Mouse (Mus musculus) liver, embryonic 14.5 days (tissue): ENCODE results near the gene Cbln1. TPM values are rescaled to one million over a fixed set of nuclear protein-coding genes. Genes with fewer than 3 reads are reported as not detected.

Source experiments
- ATAC-seq: fragments of 200-750 bp; cut with Nextera tagmentation; 2 replicates; pipeline ENCODE4 v1.8.0; 2017; ENCODE audit warnings: moderate number of reproducible peaks, mild to moderate bottlenecking, moderate library complexity; ENCODE audit not compliant: insufficient read depth
- DNase-seq, 3 experiments: peaks; one replicate each; pipeline ENCODE4 v3.0.0-alpha.2; 2012 to 2013; ENCODE audit warnings: low read depth in 3 of 3, low spot score in 3 of 3
- H3K27ac ChIP-seq: fragments of 300-500 bp; sonication (generic); 2 replicates; pipeline ENCODE4 v1.5.1; 2014; ENCODE audit warnings: moderate library complexity, mild to moderate bottlenecking, control low read depth, inconsistent platforms
- H3K27me3 ChIP-seq: fragments of 300-500 bp; sonication (generic); 2 replicates; pipeline ENCODE4 v1.6.1; 2014; ENCODE audit warnings: mild to moderate bottlenecking, low read length, moderate library complexity; ENCODE audit not compliant: control insufficient read depth, insufficient read depth
- H3K36me3 ChIP-seq: fragments of 300-500 bp; sonication (generic); replicated peaks from 2 replicates; pipeline ENCODE4 v1.6.1; 2014; ENCODE audit warnings: low read depth; ENCODE audit not compliant: control insufficient read depth, insufficient read depth
- H3K4me1 ChIP-seq, 2 experiments: fragments of 200-500 bp in 1 of 2; fragments of 300-500 bp in 1 of 2; sonication (generic) in 1 of 2; replicated peaks; 2 replicates each; pipeline ENCODE4 v1.6.1; 2012 to 2014; ENCODE audit warnings: antibody characterized with exemption in 1 of 2, inconsistent platforms in 1 of 2, low read length in 1 of 2; ENCODE audit not compliant: control insufficient read depth in 2 of 2, insufficient read depth in 2 of 2
- H3K4me2 ChIP-seq: fragments of 300-500 bp; sonication (generic); 2 replicates; pipeline ENCODE4 v1.6.1; 2014; ENCODE audit warnings: low read depth, mild to moderate bottlenecking, control low read depth, moderate library complexity
- H3K4me3 ChIP-seq, 2 experiments: fragments of 200-500 bp in 1 of 2; fragments of 300-500 bp in 1 of 2; sonication (generic) in 1 of 2; 2 replicates each; pipeline ENCODE4 v1.5.1; 2012 to 2014; ENCODE audit warnings: low read depth in 2 of 2, low read length in 2 of 2, mild to moderate bottlenecking in 2 of 2, control low read depth in 1 of 2, inconsistent platforms in 1 of 2, moderate library complexity in 1 of 2; ENCODE audit not compliant: insufficient read depth in 1 of 2
- H3K9ac ChIP-seq: fragments of 300-500 bp; sonication (generic); replicated peaks from 2 replicates; pipeline ENCODE4 v1.6.1; 2014; ENCODE audit warnings: mild to moderate bottlenecking, control low read depth, moderate library complexity
- H3K9me3 ChIP-seq: fragments of 300-500 bp; sonication (generic); 2 replicates; pipeline ENCODE4 v1.6.1; 2016; ENCODE audit warnings: low read length, mixed read lengths; ENCODE audit not compliant: control insufficient read depth
- CTCF ChIP-seq: IDR thresholded peaks from 2 replicates; pipeline ENCODE4 v1.5.1; 2016; ENCODE audit warnings: antibody characterized with exemption, low read depth, control low read depth
- EP300 ChIP-seq: IDR thresholded peaks from 2 replicates; pipeline ENCODE4 v1.6.1; 2016; ENCODE audit warnings: antibody characterized with exemption, low read depth
- WGBS: fragments of 180-500 bp; shearing (Covaris S2); extraction: QIAGEN DNeasy Blood & Tissue Kit; methylation state at CpG from one replicate; pipeline ENCODE4 v1.1.7; 2014; ENCODE audit not compliant: insufficient replicate concordance; 5-methylcytosine and 5-hydroxymethylcytosine counted together
- polyA plus RNA-seq, 2 experiments: library from polyadenylated mRNA; depleted of rRNA in 1 of 2; stranded (reverse) in 1 of 2; unstranded in 1 of 2; fragments of >200 nt; fragmentation: Nextera tagmentation in 1 of 2; extraction: Ambion mirVana in 1 of 2; gene quantifications; 2 replicates each; pipeline versions ENCODE4 v1.2.1 to v1.2.3; 2012 to 2014

The Cbln1 gene
- polyA plus RNA-seq, 2 experiments = 0.02 TPM; not detected in 1

DNA sequence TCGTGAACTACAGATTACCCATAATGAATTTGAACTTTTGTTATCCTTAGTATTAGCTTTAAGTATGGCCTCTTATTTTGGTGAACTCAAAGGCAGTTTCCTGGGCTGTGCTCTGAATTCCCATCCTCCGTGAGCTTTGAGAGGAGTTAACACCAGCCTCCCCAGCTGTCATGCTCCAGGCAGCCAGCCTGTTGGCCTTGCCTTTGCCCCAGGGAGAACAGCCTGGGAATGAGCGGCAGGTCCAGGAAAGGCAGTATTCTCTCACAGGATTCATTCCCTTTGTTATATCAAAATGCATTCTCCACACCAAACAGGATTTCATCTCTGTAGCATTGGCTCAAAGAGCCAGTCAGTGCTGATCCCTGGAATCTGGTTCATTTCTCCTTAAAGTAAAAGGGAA is 3.1 kb upstream of the Cbln1 start:
- DNase-seq (no peak), ATAC-seq (no peak)
- no peak for TF ChIP-seq EP300
- no peak for TF ChIP-seq CTCF
- H3K27ac ChIP-seq = no peak overlapping the region
- 39% methylated on average over 3 of the region's 3 CpGs for WGBS
- H3K9me3 ChIP-seq = no peaks in the 10 kb centered on the region
- H3K36me3 ChIP-seq = no peaks in the 10 kb centered on the region
- no peak overlapping the region for H3K4me3 ChIP-seq
- no peaks in the 10 kb centered on the region for H3K4me1 ChIP-seq
- no peak overlapping the region for H3K9ac ChIP-seq
- peaks cover 50% of the 10 kb centered on the region for H3K27me3 ChIP-seq
- H3K4me2 ChIP-seq = no peak overlapping the region

DNA sequence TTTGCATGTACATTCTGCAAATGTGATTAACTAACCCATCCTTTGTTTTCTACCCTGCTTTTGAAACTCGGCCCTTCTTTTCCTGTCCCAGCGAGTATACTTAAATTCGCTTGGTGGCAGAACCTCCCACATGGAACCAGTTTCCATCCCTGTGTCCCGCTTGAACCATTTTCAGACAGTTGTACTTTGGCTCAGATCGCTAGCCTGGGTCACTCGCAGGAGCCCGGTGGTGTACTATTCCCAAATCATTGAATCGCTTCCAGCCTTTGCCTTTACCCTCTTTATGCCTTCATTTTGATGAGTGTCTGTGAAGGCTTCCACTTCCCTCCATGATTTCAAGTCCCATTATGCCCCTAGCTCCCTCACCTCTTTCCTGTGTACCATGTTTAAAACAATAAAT is 2.0 kb upstream of the Cbln1 start:
- Histone ChIP-seq H3K27ac (no peak overlapping the region), H3K4me1 (no peaks in the 10 kb centered on the region), H3K36me3 (no peaks in the 10 kb centered on the region), H3K27me3 (peaks cover 62% of the 10 kb centered on the region), H3K4me2 (no peak overlapping the region), H3K9ac (no peak overlapping the region), H3K9me3 (no peaks in the 10 kb centered on the region), H3K4me3 (no peak overlapping the region)
- TF ChIP-seq CTCF = no peak
- TF ChIP-seq EP300 = no peak
- ATAC-seq = no peak
- no peak for DNase-seq
- 50% methylated on average over 8 of the region's 8 CpGs for WGBS

DNA sequence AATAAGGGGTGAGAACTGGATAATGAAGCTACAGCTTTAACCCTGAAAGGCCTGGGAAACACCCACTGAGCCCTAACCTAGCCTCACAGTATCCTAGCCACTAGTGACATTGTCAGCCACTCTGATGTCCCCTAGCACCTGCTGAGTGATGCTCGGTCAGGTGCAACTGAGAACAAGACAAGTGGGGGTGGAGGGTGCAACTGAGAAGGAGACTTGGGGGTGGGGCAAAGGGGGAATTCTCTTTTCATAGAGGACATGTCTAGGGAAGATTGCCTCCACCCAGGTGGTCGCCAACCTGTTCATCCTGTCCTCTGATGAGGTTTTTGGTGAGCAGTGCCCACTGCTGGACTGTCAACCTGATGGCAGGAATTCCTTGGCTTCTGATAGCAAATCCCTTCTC is 1.5 kb upstream of the Cbln1 start:
- no peak for DNase-seq
- Histone ChIP-seq H3K4me1 (no peaks in the 10 kb centered on the region), H3K4me2 (no peak overlapping the region), H3K27me3 (peaks cover 66% of the 10 kb centered on the region), H3K4me3 (no peak overlapping the region), H3K27ac (no peak overlapping the region), H3K9ac (no peak overlapping the region), H3K9me3 (no peaks in the 10 kb centered on the region), H3K36me3 (no peaks in the 10 kb centered on the region)
- no peak for ATAC-seq
- WGBS = 28% methylated on average over 2 of the region's 2 CpGs
- no peak for TF ChIP-seq CTCF
- TF ChIP-seq EP300 = no peak

DNA sequence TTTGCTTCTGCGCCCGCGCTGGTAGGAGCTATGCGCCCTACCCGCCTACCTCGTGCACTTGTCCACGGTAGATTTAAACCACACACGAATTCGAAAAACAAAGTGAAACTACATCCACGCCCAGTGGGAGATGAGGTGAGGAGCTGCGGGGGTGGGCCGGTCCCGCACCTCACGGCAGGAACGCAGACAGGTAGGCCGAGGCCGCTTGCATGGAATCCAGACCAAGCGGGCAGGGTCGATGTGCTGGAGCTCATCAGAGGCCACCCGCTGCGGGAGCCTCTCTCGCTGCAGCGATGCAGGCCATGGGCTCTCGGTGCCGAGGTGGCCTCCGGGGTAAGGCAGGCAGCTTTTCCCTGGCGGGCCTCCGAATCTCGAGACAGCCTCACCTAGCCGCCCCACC is 905 bp upstream of the Cbln1 start:
- Histone ChIP-seq H3K9ac (no peak overlapping the region), H3K4me2 (peak overlapping the region; percentile 65), H3K9me3 (no peaks in the 10 kb centered on the region), H3K4me1 (no peaks in the 10 kb centered on the region), H3K27me3 (peaks cover 73% of the 10 kb centered on the region), H3K27ac (no peak overlapping the region), H3K4me3 (peak overlapping the region in 1 of 2 experiments; percentile 44; a peak in 2 of 4 replicates), H3K36me3 (no peaks in the 10 kb centered on the region)
- TF ChIP-seq EP300 (no peak), CTCF (no peak)
- ATAC-seq (no peak), DNase-seq (no peak)
- 2% methylated on average over 30 of the region's 30 CpGs for WGBS

DNA sequence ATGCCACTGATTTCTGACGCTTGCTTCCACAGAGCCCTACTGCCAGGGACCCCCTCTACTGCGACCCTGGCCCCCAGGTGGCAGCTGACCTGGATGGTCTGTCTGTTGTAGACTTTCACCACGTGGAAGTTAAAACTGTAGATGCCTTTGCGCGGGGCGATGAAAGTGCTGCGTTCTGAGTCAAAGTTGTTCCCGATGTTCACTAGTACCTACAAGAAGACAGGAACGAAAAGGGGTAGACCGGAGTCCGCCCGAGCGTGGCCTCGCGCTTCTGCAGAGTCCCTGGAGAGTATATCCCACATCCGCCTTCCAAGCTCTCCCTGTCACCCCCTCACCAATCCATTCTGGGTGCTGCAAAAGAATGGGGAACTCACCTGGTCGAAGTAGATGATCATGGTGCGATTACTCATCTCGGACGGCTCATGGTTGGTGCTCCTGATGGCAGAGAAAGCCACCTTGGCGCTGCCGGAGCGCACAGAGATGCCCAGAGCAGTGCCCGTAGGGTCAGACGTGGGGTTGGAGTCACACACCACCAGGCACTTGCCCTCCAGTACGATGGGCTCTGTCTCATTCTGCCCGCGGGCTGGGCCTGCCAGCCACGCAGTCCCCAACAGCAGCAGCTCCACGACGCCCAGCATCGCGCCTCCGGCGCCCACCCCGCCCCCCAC is 672 bp downstream of the Cbln1 start:
- H3K36me3 ChIP-seq = no peaks in the 10 kb centered on the region
- H3K4me2 ChIP-seq = no peak overlapping the region
- TF ChIP-seq CTCF = no peak
- no peak for TF ChIP-seq EP300
- no peaks in the 10 kb centered on the region for H3K4me1 ChIP-seq
- peaks cover 81% of the 10 kb centered on the region for H3K27me3 ChIP-seq
- WGBS = 2% methylated on average over 36 of the region's 36 CpGs
- no peak overlapping the region for H3K27ac ChIP-seq
- no peak overlapping the region for H3K4me3 ChIP-seq
- DNase-seq (no peak), ATAC-seq (no peak)
- H3K9ac ChIP-seq = no peak overlapping the region
- no peaks in the 10 kb centered on the region for H3K9me3 ChIP-seq
